Mouse (Mus musculus) central nervous system, embryonic 14 days (tissue): ENCODE measurements around the gene Smad5. TPM values are rescaled to one million over a fixed set of nuclear protein-coding genes. Genes with fewer than 3 reads are reported as not detected.

Source experiments
- polyA plus RNA-seq: library from polyadenylated mRNA; depleted of rRNA; stranded (reverse); fragments of >200 nt; gene quantifications from 2 replicates; pipeline ENCODE4 v1.2.3, GENCODE M21; 2012; rRNA removed

Gene Smad5
- 47.9 and 51.1 TPM in 2 replicates for polyA plus RNA-seq

DNA sequence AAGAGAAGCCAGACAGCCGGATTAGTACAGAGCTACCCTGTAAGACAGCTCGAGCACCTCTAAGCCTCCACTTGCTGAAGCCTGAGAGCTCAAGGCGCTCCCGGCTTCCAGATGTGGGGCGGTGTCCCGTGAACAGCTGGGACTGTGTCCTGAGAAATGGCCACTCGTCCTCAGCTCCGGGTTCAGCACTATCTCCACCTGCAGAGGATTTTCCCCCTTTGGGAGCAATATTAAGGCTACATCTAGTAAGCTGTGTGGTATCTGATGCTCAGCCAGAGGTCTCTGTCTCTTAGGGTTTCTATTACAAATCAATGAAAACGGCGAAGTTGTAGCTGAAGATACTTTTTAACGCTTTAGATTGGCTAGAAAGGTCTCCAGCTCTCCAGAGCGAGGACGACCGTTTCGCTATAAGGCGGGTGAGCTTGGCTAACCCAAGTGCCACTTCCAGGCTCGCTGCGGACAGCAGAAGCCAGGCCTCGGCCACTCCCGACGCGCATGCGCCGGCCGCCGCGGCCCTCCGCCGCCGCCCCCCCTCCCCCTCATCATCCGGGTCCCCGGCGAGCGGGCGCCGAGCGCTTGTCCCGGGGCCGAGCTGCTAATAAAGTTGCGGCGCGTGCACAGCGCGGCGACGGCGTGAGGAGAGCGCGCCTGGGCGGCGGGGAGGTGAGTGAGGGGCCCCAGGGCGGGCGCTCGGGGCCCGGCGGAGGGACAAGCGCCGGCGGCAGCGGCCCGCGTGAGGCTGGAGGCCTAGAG, at the start of gene Smad5:
Gene Smad5, plus strand, starts transcription at position 542 of the 753 bp plus-strand sequence.

GRCm38 (mm10) chr13:56753192-56753951, 50.6 kb downstream of the Smad5 start, which contains the start of gene Gm45623:
Gene Gm45623, minus strand, starts transcription at chr13:56753827.

Other genes with a start within 250 kb of the Smad5 start
- gene Il9, start 220.8 kb upstream of the Smad5 start, polyA plus RNA-seq: not detected in 2 replicates
- gene Fbxl21, start 180.5 kb upstream of the Smad5 start, polyA plus RNA-seq: 3.4 and 3.8 TPM in 2 replicates
- 0.09 TPM in 1 of 2 replicates, not detected in the other for gene Lect2, start 154.5 kb upstream of the Smad5 start, polyA plus RNA-seq
- 8.6 and 30.9 TPM in 2 replicates for gene Tgfbi, start 93.5 kb upstream of the Smad5 start, polyA plus RNA-seq
- gene Gm45623, start 50.8 kb downstream of the Smad5 start, polyA plus RNA-seq: 1.4 and 1.6 TPM in 2 replicates
- 2.7 and 3.3 TPM in 2 replicates for gene Trpc7, start 193.0 kb downstream of the Smad5 start, polyA plus RNA-seq